Mouse (Mus musculus) forebrain, postnatal 0 days (tissue): ENCODE measurements at regions not wholly inside any gene's neighbourhood (a gene's known extent, or its start where the extent isn't known, plus 50 kb on each side); places are given as distances from the start of the nearest gene placed in this dataset.

Experiments
- ATAC-seq: fragments of 200-750 bp; cut with Nextera tagmentation; 2 replicates; pipeline ENCODE4 v1.8.0; 2017; ENCODE audit warnings: mild to moderate bottlenecking, moderate library complexity
- DNase-seq: peaks from one replicate; pipeline ENCODE4 v3.0.0-alpha.2; 2015
- H3K27ac ChIP-seq: fragments of 300-500 bp; sonication (generic); 2 replicates; pipeline ENCODE4 v1.5.1; 2014; ENCODE audit warnings: low read depth, mild to moderate bottlenecking, antibody characterized with exemption, low read length, moderate library complexity, mixed read lengths
- H3K27me3 ChIP-seq: fragments of 300-500 bp; sonication (generic); 2 replicates; pipeline ENCODE4 v1.6.1; 2014; ENCODE audit warnings: mild to moderate bottlenecking, low read length, mixed read lengths; ENCODE audit not compliant: insufficient read depth
- H3K36me3 ChIP-seq: fragments of 300-500 bp; sonication (generic); 2 replicates; pipeline ENCODE4 v1.6.1; 2014; ENCODE audit warnings: mild to moderate bottlenecking, moderate library complexity; ENCODE audit not compliant: insufficient read depth
- H3K4me1 ChIP-seq: fragments of 300-500 bp; sonication (generic); 2 replicates; pipeline ENCODE4 v1.6.1; 2014; ENCODE audit warnings: antibody characterized with exemption; ENCODE audit not compliant: insufficient read depth
- H3K4me2 ChIP-seq: fragments of 300-500 bp; sonication (generic); 2 replicates; pipeline ENCODE4 v1.6.1; 2014; ENCODE audit warnings: low read depth, mild to moderate bottlenecking, moderate library complexity
- H3K4me3 ChIP-seq: fragments of 300-500 bp; sonication (generic); 2 replicates; pipeline ENCODE4 v1.5.1; 2014; ENCODE audit warnings: low read depth, low read length, mixed read lengths
- H3K9ac ChIP-seq: fragments of 300-500 bp; sonication (generic); 2 replicates; pipeline ENCODE4 v1.6.1; 2014; ENCODE audit warnings: mild to moderate bottlenecking
- H3K9me3 ChIP-seq: fragments of 300-500 bp; sonication (generic); 2 replicates; pipeline ENCODE4 v1.6.1; 2016; ENCODE audit warnings: low read length
- CTCF ChIP-seq: sonication (generic); IDR thresholded peaks from 2 replicates; pipeline ENCODE4 v1.5.1; 2016; ENCODE audit warnings: antibody characterized with exemption, control low read depth, low read depth
- WGBS: fragments of 180-500 bp; shearing (Covaris S2); extraction: QIAGEN DNeasy Blood & Tissue Kit; methylation state at CpG from one replicate; pipeline ENCODE4 v1.1.7; 2014; 5-methylcytosine and 5-hydroxymethylcytosine counted together

GRCm38 (mm10) chr2:103865319-103866171 lies 68.1 kb upstream of the Caprin1 start:
- Histone ChIP-seq H3K27ac (no peak overlapping the region), H3K27me3 (no peaks in the 10 kb centered on the region), H3K9me3 (no peaks in the 10 kb centered on the region), H3K9ac (no peak overlapping the region), H3K36me3 (no peaks in the 10 kb centered on the region), H3K4me1 (no peaks in the 10 kb centered on the region), H3K4me3 (no peak overlapping the region), H3K4me2 (no peak overlapping the region)
- peak; percentile 78 for DNase-seq
- TF ChIP-seq CTCF = peak; percentile 69
- peak; percentile 97 for ATAC-seq
- 66% methylated on average over 4 of the region's 4 CpGs for WGBS

GRCm38 (mm10) chr2:103867241-103867957 lies 70.0 kb upstream of the Caprin1 start:
- Histone ChIP-seq H3K36me3 (no peaks in the 10 kb centered on the region), H3K9me3 (no peaks in the 10 kb centered on the region), H3K4me2 (no peak overlapping the region), H3K9ac (no peak overlapping the region), H3K27me3 (no peaks in the 10 kb centered on the region), H3K4me1 (no peaks in the 10 kb centered on the region), H3K4me3 (no peak overlapping the region), H3K27ac (no peak overlapping the region)
- no peak for DNase-seq
- no peak for ATAC-seq
- 65% methylated on average over 14 of the region's 14 CpGs for WGBS
- no peak for TF ChIP-seq CTCF

- WGBS = 83% methylated on average over 13 of the region's 13 CpGs
- DNase-seq (no peak), ATAC-seq (no peak)
- Histone ChIP-seq H3K9ac (no peak overlapping the region), H3K36me3 (no peaks in the 10 kb centered on the region), H3K4me2 (no peak overlapping the region), H3K27ac (no peak overlapping the region), H3K27me3 (no peaks in the 10 kb centered on the region), H3K4me3 (no peak overlapping the region), H3K9me3 (no peaks in the 10 kb centered on the region), H3K4me1 (no peaks in the 10 kb centered on the region)
- no peak for TF ChIP-seq CTCF
Measured at GRCm38 (mm10) chr2:103867958-103868330, 70.5 kb upstream of the Caprin1 start.

- Histone ChIP-seq H3K4me2 (no peak overlapping the region), H3K9me3 (no peaks in the 10 kb centered on the region), H3K4me1 (no peaks in the 10 kb centered on the region), H3K27ac (no peak overlapping the region), H3K36me3 (no peaks in the 10 kb centered on the region), H3K4me3 (no peak overlapping the region), H3K27me3 (no peaks in the 10 kb centered on the region), H3K9ac (no peak overlapping the region)
- 69% methylated on average over 7 of the region's 7 CpGs for WGBS
- DNase-seq (no peak), ATAC-seq (no peak)
- TF ChIP-seq CTCF = no peak
Measured at GRCm38 (mm10) chr2:103868655-103869054, 71.2 kb upstream of the Caprin1 start.

GRCm38 (mm10) chr2:103871522-103872276 lies 74.2 kb upstream of the Caprin1 start:
- H3K36me3 ChIP-seq = no peaks in the 10 kb centered on the region
- no peaks in the 10 kb centered on the region for H3K9me3 ChIP-seq
- TF ChIP-seq CTCF = peak; percentile 91
- H3K9ac ChIP-seq = no peak overlapping the region
- H3K27me3 ChIP-seq = no peaks in the 10 kb centered on the region
- WGBS = 11% methylated on average over 12 of the region's 12 CpGs
- DNase-seq = peak; percentile 87
- no peak overlapping the region for H3K4me2 ChIP-seq
- no peak overlapping the region for H3K27ac ChIP-seq
- peak; percentile 88 for ATAC-seq
- no peak overlapping the region for H3K4me3 ChIP-seq
- H3K4me1 ChIP-seq = no peaks in the 10 kb centered on the region

- no peak overlapping the region for H3K27ac ChIP-seq
- no peak overlapping the region for H3K4me3 ChIP-seq
- TF ChIP-seq CTCF = no peak
- H3K27me3 ChIP-seq = no peaks in the 10 kb centered on the region
- WGBS = 45% methylated on average over 3 of the region's 3 CpGs
- ATAC-seq (0 out of 2 replicates have a peak, but pooled peaks have one; percentile 21), DNase-seq (no peak)
- no peaks in the 10 kb centered on the region for H3K36me3 ChIP-seq
- H3K4me1 ChIP-seq = no peaks in the 10 kb centered on the region
- no peak overlapping the region for H3K9ac ChIP-seq
- no peaks in the 10 kb centered on the region for H3K9me3 ChIP-seq
- H3K4me2 ChIP-seq = no peak overlapping the region
Measured at GRCm38 (mm10) chr2:103872277-103872636, 74.8 kb upstream of the Caprin1 start.
